Mouse (Mus musculus) stomach, embryonic 16.5 days (tissue): Measurements from ENCODE around the gene Duox1. TPM values are rescaled to one million over a fixed set of nuclear protein-coding genes. Genes with fewer than 3 reads are reported as not detected.

ENCODE experiments used
- ATAC-seq: fragments of 200-750 bp; cut with Nextera tagmentation; 2 replicates; pipeline ENCODE4 v1.8.0; 2017; ENCODE audit warnings: moderate number of reproducible peaks, moderate TSS enrichment; ENCODE audit not compliant: insufficient read depth, low FRiP score
- H3K27ac ChIP-seq: fragments of 300-500 bp; sonication (generic); 2 replicates; pipeline ENCODE4 v1.5.1; 2014; ENCODE audit warnings: low read length
- H3K27me3 ChIP-seq: fragments of 300-500 bp; sonication (generic); 2 replicates; pipeline ENCODE4 v1.6.1; 2014; ENCODE audit warnings: low read length, control low read depth, mixed read lengths; ENCODE audit not compliant: control insufficient read depth, insufficient read depth
- H3K36me3 ChIP-seq: fragments of 300-500 bp; sonication (generic); 2 replicates; pipeline ENCODE4 v1.6.1; 2014; ENCODE audit warnings: low read length; ENCODE audit not compliant: control insufficient read depth, insufficient read depth
- H3K4me1 ChIP-seq: fragments of 300-500 bp; sonication (generic); 2 replicates; pipeline ENCODE4 v1.6.1; 2014; ENCODE audit warnings: low read length, control low read depth, mixed read lengths; ENCODE audit not compliant: control insufficient read depth, insufficient read depth
- H3K4me2 ChIP-seq: fragments of 300-500 bp; sonication (generic); 2 replicates; pipeline ENCODE4 v1.6.1; 2014; ENCODE audit warnings: low read depth, low read length, mixed read lengths
- H3K4me3 ChIP-seq: fragments of 300-500 bp; sonication (generic); replicated peaks from 2 replicates; pipeline ENCODE4 v1.5.1; 2014; ENCODE audit warnings: mild to moderate bottlenecking, low read length
- H3K9ac ChIP-seq: fragments of 300-500 bp; sonication (generic); 2 replicates; pipeline ENCODE4 v1.6.1; 2014; ENCODE audit warnings: low read length
- H3K9me3 ChIP-seq: fragments of 300-500 bp; sonication (generic); replicated peaks from 2 replicates; pipeline ENCODE4 v1.6.1; 2016; ENCODE audit warnings: low read length, control low read depth; ENCODE audit not compliant: control insufficient read depth
- WGBS: fragments of 180-500 bp; shearing (Covaris S2); extraction: QIAGEN DNeasy Blood & Tissue Kit; methylation state at CpG from one replicate; pipeline ENCODE4 v1.1.7; 2014; 5-methylcytosine and 5-hydroxymethylcytosine counted together
- polyA plus RNA-seq: library from polyadenylated mRNA; unstranded; fragments of >200 nt; fragmentation: Nextera tagmentation; extraction: Ambion mirVana; gene quantifications from 2 replicates; pipeline ENCODE4 v1.2.1, GENCODE M21; 2015

The Duox1 gene
- polyA plus RNA-seq, 1 experiment from 2014 or later = 2.7 TPM

DNA sequence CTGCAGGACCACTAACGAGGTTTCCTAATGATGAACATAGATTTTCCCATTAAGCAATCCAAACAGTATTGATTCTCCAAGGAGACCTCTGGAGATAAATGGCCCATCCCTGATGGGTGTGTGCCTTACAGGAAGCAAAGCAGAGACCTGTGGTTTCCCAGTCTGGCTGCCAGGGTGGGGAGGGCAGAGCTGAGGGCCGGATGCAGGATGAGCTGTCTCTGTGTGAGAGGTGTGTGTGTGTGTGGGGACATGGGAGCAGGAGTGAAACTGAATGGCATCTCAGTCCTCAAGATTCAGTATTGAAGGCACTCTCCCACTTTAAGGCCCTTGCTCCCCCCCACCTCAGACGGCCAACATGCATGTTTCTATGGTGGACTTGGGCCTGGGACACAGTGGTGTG is 40.7 kb downstream of the Duox1 start:
- H3K27me3 ChIP-seq = no peaks in the 10 kb centered on the region
- no peaks in the 10 kb centered on the region for H3K36me3 ChIP-seq
- H3K9me3 ChIP-seq = no peaks in the 10 kb centered on the region
- no peak overlapping the region for H3K27ac ChIP-seq
- no peak overlapping the region for H3K9ac ChIP-seq
- no peak overlapping the region for H3K4me3 ChIP-seq
- peaks cover 7% of the 10 kb centered on the region for H3K4me1 ChIP-seq
- H3K4me2 ChIP-seq = no peak overlapping the region
- ATAC-seq = no peak
- WGBS = 85% methylated on average over 3 of the region's 3 CpGs

DNA sequence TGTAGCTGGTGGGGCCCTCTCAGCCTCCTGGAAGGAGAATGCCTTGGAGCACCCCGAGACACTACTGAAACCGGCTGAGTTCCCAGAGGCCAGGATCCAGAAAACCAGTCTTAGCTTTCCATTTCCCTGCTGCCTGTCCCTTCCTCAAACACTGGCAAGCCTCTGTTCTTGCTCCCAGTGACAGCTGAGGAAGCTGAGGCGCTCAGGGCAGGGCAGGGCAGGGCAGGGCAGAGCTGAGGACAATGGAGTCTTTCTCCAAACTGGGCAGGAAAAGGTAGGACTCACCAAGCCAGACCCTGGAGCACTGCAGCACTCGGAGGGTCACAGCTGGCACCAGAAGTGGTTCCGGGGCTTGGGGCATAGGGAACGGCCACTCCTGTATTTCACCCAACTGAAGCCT is 44.8 kb downstream of the Duox1 start:
- H3K27me3 ChIP-seq = no peaks in the 10 kb centered on the region
- H3K9ac ChIP-seq = no peak overlapping the region
- no peak overlapping the region for H3K4me2 ChIP-seq
- peak; percentile 45; the same call in 1 of the 2 replicates for ATAC-seq
- H3K4me3 ChIP-seq = no peak overlapping the region
- H3K9me3 ChIP-seq = no peaks in the 10 kb centered on the region
- H3K27ac ChIP-seq = no peak overlapping the region
- no peaks in the 10 kb centered on the region for H3K4me1 ChIP-seq
- 73% methylated on average over 6 of the region's 6 CpGs for WGBS
- no peaks in the 10 kb centered on the region for H3K36me3 ChIP-seq

DNA sequence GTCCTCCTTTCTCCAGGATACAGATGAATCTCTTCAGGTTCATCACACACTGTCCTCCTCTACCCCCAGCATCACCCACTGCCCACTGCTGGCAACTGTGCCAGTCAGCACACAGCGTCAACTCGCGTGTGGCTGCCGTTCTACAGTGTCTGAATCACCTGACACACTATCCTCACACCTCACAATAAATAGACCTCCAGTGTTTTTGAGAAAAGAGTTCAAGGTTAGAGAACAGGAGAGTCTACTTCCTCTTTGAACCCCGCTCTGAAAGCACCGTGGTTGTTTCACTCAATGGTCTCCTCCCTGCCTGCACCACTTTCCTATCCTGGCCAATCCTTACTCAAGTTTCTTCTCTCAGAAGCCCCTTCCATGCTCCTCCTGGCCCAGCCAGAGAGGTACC is 45.7 kb downstream of the Duox1 start:
- WGBS = 71% methylated on average over 6 of the region's 6 CpGs

DNA sequence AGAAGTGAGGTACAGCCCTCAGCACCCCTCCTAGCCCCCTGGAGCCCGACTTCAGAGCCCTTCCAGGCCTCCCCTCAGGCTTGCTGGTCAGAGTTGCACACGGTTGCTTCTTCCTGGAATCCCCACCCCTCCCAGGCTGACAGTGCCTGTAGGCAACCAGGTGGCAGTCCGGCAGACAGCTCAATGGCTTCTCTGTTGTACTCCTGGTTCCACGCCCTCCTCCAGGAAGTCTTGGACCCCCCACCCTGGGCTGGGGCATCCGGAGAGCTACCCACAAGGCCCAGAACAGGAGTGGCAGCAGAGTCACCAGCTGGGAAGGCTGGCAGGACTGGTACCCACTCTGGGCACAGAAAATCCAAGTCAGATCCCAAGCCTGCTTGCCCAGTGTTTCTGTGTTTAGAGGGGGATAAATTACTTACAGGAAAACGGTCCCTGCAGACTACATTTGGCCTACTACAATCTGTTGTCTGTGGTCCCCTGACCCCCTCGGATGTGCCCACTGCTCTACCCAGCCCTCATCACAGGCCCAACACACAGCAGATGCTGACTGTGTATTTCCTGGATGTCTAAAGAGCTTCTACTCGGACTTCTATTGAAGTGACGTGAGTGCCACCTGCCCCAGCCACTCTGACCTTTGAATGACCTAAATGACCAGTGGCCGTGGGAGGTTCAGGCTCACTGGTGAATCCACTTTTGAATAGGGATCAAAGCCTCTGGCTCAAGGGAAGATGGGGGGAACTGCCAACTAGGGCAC is 46.6 kb downstream of the Duox1 start:
- Histone ChIP-seq H3K4me2 (no peak overlapping the region), H3K9me3 (no peaks in the 10 kb centered on the region), H3K9ac (no peak overlapping the region), H3K4me1 (peaks cover 4% of the 10 kb centered on the region), H3K27me3 (no peaks in the 10 kb centered on the region), H3K36me3 (no peaks in the 10 kb centered on the region), H3K27ac (no peak overlapping the region), H3K4me3 (no peak overlapping the region)
- ATAC-seq = no peak
- 63% methylated on average over 10 of the region's 10 CpGs for WGBS

More for the DNA sequence above, 45.7 kb downstream of the Duox1 start:
- H3K27ac ChIP-seq = no peak overlapping the region
- H3K4me3 ChIP-seq = no peak overlapping the region
- H3K4me1 ChIP-seq = no peaks in the 10 kb centered on the region
- no peak overlapping the region for H3K9ac ChIP-seq
- no peaks in the 10 kb centered on the region for H3K27me3 ChIP-seq
- ATAC-seq = no peak
- H3K9me3 ChIP-seq = no peaks in the 10 kb centered on the region
- H3K36me3 ChIP-seq = no peaks in the 10 kb centered on the region
- H3K4me2 ChIP-seq = no peak overlapping the region

GRCm38 (mm10) chr2:122362622-122363523 is 47.4 kb downstream of the Duox1 start:
- no peaks in the 10 kb centered on the region for H3K36me3 ChIP-seq
- no peak overlapping the region for H3K4me2 ChIP-seq
- H3K4me3 ChIP-seq = no peak overlapping the region
- H3K27me3 ChIP-seq = no peaks in the 10 kb centered on the region
- no peak overlapping the region for H3K27ac ChIP-seq
- H3K4me1 ChIP-seq = peaks cover 10% of the 10 kb centered on the region
- no peaks in the 10 kb centered on the region for H3K9me3 ChIP-seq
- no peak overlapping the region for H3K9ac ChIP-seq
- no peak for ATAC-seq
- 84% methylated on average over 13 of the region's 13 CpGs for WGBS

DNA sequence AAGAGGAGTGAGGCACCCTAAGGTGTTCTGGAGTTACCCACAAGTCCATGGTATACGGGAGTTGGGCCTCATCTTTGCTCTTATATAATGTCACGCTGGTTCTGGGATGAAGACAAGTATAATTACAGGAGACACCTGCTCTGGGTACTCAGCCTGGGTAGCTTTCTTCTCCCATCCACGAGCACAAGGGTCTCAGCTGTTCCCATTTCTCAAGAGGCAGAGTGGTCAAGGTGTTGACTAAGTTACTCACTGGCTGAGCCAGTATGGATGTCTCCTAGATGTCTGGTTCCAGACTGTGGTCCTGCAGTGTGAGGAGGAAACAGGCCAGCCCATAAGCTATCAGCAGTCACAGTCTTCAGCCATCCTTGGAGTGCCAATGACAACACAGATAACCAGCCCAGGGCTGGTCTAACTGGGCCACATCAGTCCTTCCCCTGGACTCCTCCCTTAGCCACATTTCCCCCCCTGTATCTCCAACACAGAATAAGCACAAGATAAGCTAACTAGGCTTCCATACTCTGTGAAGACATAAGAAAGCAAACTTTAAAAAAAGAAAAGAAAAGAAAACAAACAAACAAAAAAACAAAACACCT is 49.0 kb downstream of the Duox1 start:
- Histone ChIP-seq H3K27ac (no peak overlapping the region), H3K4me2 (no peak overlapping the region), H3K4me1 (peaks cover 16% of the 10 kb centered on the region), H3K36me3 (no peaks in the 10 kb centered on the region), H3K9ac (no peak overlapping the region), H3K27me3 (no peaks in the 10 kb centered on the region), H3K9me3 (no peaks in the 10 kb centered on the region), H3K4me3 (no peak overlapping the region)
- WGBS = 81% methylated on average over 3 of the region's 3 CpGs
- ATAC-seq = no peak

DNA sequence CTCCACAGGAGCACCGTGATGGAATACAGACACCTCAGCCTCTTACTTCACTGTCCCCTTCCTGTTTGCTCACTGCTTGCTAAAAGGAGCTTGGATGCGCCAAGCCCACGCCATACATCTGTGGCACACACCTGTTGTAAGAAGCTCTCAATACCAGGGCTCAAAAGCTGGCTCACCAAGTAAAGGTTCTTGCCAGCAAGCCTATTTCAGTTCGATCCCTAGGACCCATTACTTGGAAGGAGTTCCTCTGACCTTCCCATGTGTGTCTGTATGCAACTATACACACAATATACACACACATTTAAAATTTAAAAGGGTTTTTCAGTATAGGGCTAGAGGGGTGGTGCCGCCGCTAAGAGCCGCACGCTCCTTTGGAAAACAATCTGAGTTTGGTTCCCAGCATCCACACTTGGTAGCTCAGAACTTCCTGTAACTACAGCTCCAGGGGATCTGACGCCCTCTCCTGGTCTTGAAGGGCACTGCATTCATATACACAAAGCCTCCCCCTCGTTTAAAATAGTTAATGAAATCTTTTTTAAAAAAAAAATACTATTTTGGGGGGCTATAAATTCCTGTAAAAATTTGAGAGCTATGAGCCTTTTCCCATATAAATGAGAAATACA is 49.9 kb downstream of the Duox1 start:
- Histone ChIP-seq H3K27ac (no peak overlapping the region), H3K4me1 (peaks cover 20% of the 10 kb centered on the region), H3K4me3 (no peak overlapping the region), H3K4me2 (no peak overlapping the region), H3K9ac (no peak overlapping the region), H3K36me3 (no peaks in the 10 kb centered on the region), H3K27me3 (no peaks in the 10 kb centered on the region), H3K9me3 (no peaks in the 10 kb centered on the region)
- ATAC-seq = no peak
- WGBS = 86% methylated on average over 10 of the region's 10 CpGs

GRCm38 (mm10) chr2:122366039-122366438 is 50.6 kb downstream of the Duox1 start:
- 80% methylated on average over 3 of the region's 3 CpGs for WGBS
- Histone ChIP-seq H3K27ac (no peak overlapping the region), H3K9ac (no peak overlapping the region), H3K27me3 (no peaks in the 10 kb centered on the region), H3K4me3 (no peak overlapping the region), H3K9me3 (no peaks in the 10 kb centered on the region), H3K36me3 (no peaks in the 10 kb centered on the region), H3K4me1 (peaks cover 20% of the 10 kb centered on the region), H3K4me2 (no peak overlapping the region)
- no peak for ATAC-seq
